In genomic region chr19:58077529-58078070, GRCm38 (mm10) we compare ENCODE assay signal across 25 mouse cellular contexts.
DNase-seq lines count a peak whose midpoint lies in the region; ATAC-seq and TF ChIP-seq lines count a peak whose summit lies in the region.
"Had no signal": no experiment of that assay in that cellular context is flagged by ENCODE, and none has a peak within 500 bp of the region (broad histone marks: within the 10 kb centered on the region; RNA-seq: fewer than 3 reads in every experiment).

No protein-coding gene starts in this region.

- peak overlapping the region; percentile 64 for H3K27ac ChIP-seq in hindbrain, embryonic 14.5 days
- H3K27ac ChIP-seq in hindbrain, embryonic 11.5 days (ENCODE audit: low read depth, low read length): no peak overlapping the region
- H3K27ac ChIP-seq in forebrain, embryonic 14.5 days (ENCODE audit: low read depth, low read length): no peak overlapping the region
- H3K27ac ChIP-seq in forebrain, postnatal 0 days (ENCODE audit: low read depth, low read length): no peak overlapping the region
- H3K27ac ChIP-seq in neural tube, embryonic 14.5 days (ENCODE audit: low read depth, low read length): no peak overlapping the region
- H3K27ac ChIP-seq: heart, adult 2 months; heart, embryonic 13.5 days; limb, embryonic 15.5 days; liver, embryonic 14.5 days; stomach, postnatal 0 days had no signal

- H3K36me3 ChIP-seq in hindbrain, embryonic 14.5 days (replicated peaks; ENCODE audit: control insufficient read depth, insufficient read depth): no peaks in the 10 kb centered on the region
- no peaks in the 10 kb centered on the region for H3K36me3 ChIP-seq in hindbrain, embryonic 11.5 days (ENCODE audit: control insufficient read depth, insufficient read depth, low read length)
- no peaks in the 10 kb centered on the region for H3K36me3 ChIP-seq in forebrain, embryonic 14.5 days (ENCODE audit: control insufficient read depth, insufficient read depth, low read length)
- H3K36me3 ChIP-seq in forebrain, postnatal 0 days (ENCODE audit: insufficient read depth): no peaks in the 10 kb centered on the region
- no peaks in the 10 kb centered on the region for H3K36me3 ChIP-seq in neural tube, embryonic 14.5 days (ENCODE audit: control insufficient read depth, insufficient read depth, low read length)
- H3K36me3 ChIP-seq: G1E; heart, embryonic 13.5 days; limb, embryonic 15.5 days had no signal

- H3K4me1 ChIP-seq in hindbrain, embryonic 14.5 days (replicated peaks; ENCODE audit: control insufficient read depth, insufficient read depth, low read length): peaks cover 17% of the 10 kb centered on the region; the same call in 1 of the 2 replicates
- H3K4me1 ChIP-seq in hindbrain, embryonic 11.5 days (replicated peaks; ENCODE audit: control insufficient read depth, insufficient read depth, low read length): no peaks in the 10 kb centered on the region
- peaks cover 10% of the 10 kb centered on the region; the same call in 1 of the 2 replicates for H3K4me1 ChIP-seq in forebrain, embryonic 14.5 days (ENCODE audit: control insufficient read depth, insufficient read depth, low read length)
- H3K4me1 ChIP-seq in forebrain, postnatal 0 days (ENCODE audit: insufficient read depth): no peaks in the 10 kb centered on the region
- peaks cover 10% of the 10 kb centered on the region; the same call in 1 of the 2 replicates for H3K4me1 ChIP-seq in neural tube, embryonic 14.5 days (ENCODE audit: control insufficient read depth, insufficient read depth, low read length)
- H3K4me1 ChIP-seq: limb, embryonic 15.5 days had no signal

- peak overlapping the region; percentile 35 for H3K4me2 ChIP-seq in hindbrain, embryonic 14.5 days (replicated peaks)
- H3K4me2 ChIP-seq in hindbrain, embryonic 11.5 days (replicated peaks; ENCODE audit: low read depth, low read length): no peak overlapping the region
- peak overlapping the region; percentile 8; the same call in 1 of the 2 replicates for H3K4me2 ChIP-seq in forebrain, embryonic 14.5 days (ENCODE audit: low read length)
- peak overlapping the region; percentile 11 for H3K4me2 ChIP-seq in forebrain, postnatal 0 days (ENCODE audit: low read depth)
- H3K4me2 ChIP-seq in neural tube, embryonic 14.5 days (ENCODE audit: low read depth, low read length): peak overlapping the region; percentile 11; the same call in 1 of the 2 replicates
- H3K4me2 ChIP-seq: heart, embryonic 13.5 days; limb, embryonic 15.5 days; lung, embryonic 14.5 days had no signal

- no peak overlapping the region for H3K9ac ChIP-seq in hindbrain, embryonic 14.5 days
- no peak overlapping the region for H3K9ac ChIP-seq in hindbrain, embryonic 11.5 days (ENCODE audit: low read depth, low read length)
- H3K9ac ChIP-seq in forebrain, embryonic 14.5 days (ENCODE audit: low read length): no peak overlapping the region
- H3K9ac ChIP-seq in forebrain, postnatal 0 days: no peak overlapping the region
- H3K9ac ChIP-seq in neural tube, embryonic 14.5 days (replicated peaks; ENCODE audit: low read depth, low read length): no peak overlapping the region
- H3K9ac ChIP-seq: heart, embryonic 13.5 days; limb, embryonic 15.5 days; liver, embryonic 14.5 days; lung, embryonic 14.5 days had no signal

- 0 out of 2 replicates have a peak, but pooled peaks have one; percentile 59 for ATAC-seq in hindbrain, embryonic 14.5 days (ENCODE audit: low FRiP score)
- ATAC-seq in hindbrain, embryonic 11.5 days (ENCODE audit: low FRiP score): no peak
- ATAC-seq in forebrain, embryonic 14.5 days: peak; percentile 70
- peak; percentile 79; the same call in 1 of the 2 replicates for ATAC-seq in forebrain, postnatal 0 days
- ATAC-seq in neural tube, embryonic 14.5 days (ENCODE audit: low read depth): no peak; the same call in 1 of the 2 replicates
- ATAC-seq in inflammation-experienced regulatory T-cells, adult 6 months: no peak
- ATAC-seq: Patski had no signal

- no peak for DNase-seq in hindbrain, embryonic 14.5 days (ENCODE audit: low spot score)
- DNase-seq in hindbrain, embryonic 11.5 days (ENCODE audit: low spot score): no peak
- DNase-seq in forebrain, embryonic 14.5 days (ENCODE audit: low spot score): peak; percentile 44
- no peak for DNase-seq in forebrain, postnatal 0 days
- no peak for DNase-seq in adrenal gland, adult 18-20 months (ENCODE audit: low spot score in 2 of 2)
- DNase-seq: adrenal gland, adult 2 months; B cell, adult 2 months; cerebellum, adult 11-12 months; cerebellum, postnatal 10 days; gastrocnemius, postnatal 25 days; heart, adult 2 months; kidney, adult 9 months; kidney, postnatal 14 days; left cerebral cortex, postnatal 4 days; lung, embryonic 14.5 days; right cerebral cortex, postnatal 14 days had no signal

- no peaks in the 10 kb centered on the region for H3K9me3 ChIP-seq in hindbrain, embryonic 14.5 days (ENCODE audit: control insufficient read depth, low read length)
- no peaks in the 10 kb centered on the region for H3K9me3 ChIP-seq in hindbrain, embryonic 11.5 days (ENCODE audit: control insufficient read depth, low read length)
- no peaks in the 10 kb centered on the region for H3K9me3 ChIP-seq in forebrain, embryonic 14.5 days (replicated peaks; ENCODE audit: control insufficient read depth, low read length)
- H3K9me3 ChIP-seq in forebrain, postnatal 0 days (ENCODE audit: low read length): no peaks in the 10 kb centered on the region
- H3K9me3 ChIP-seq in neural tube, embryonic 14.5 days (ENCODE audit: control insufficient read depth, low read length): no peaks in the 10 kb centered on the region
- H3K9me3 ChIP-seq: heart, embryonic 13.5 days; limb, embryonic 15.5 days had no signal

- no peak overlapping the region for H3K4me3 ChIP-seq in hindbrain, embryonic 14.5 days (replicated peaks; ENCODE audit: low read length)
- no peak overlapping the region for H3K4me3 ChIP-seq in hindbrain, embryonic 11.5 days (ENCODE audit: low read depth, low read length)
- no peak overlapping the region for H3K4me3 ChIP-seq in forebrain, embryonic 14.5 days (ENCODE audit: low read depth, low read length)
- no peak overlapping the region; the same call in 1 of the 2 replicates for H3K4me3 ChIP-seq in forebrain, postnatal 0 days (ENCODE audit: low read depth, low read length)
- no peak overlapping the region for H3K4me3 ChIP-seq in neural tube, embryonic 14.5 days (ENCODE audit: low read depth, low read length)
- H3K4me3 ChIP-seq: heart, adult 2 months; heart, embryonic 13.5 days; limb, embryonic 15.5 days had no signal

- WGBS in hindbrain, embryonic 14.5 days: 54% methylated on average over 10 of the region's 10 CpGs
- 92% methylated on average over 10 of the region's 10 CpGs for WGBS in hindbrain, embryonic 11.5 days
- 32% methylated on average over 10 of the region's 10 CpGs for whole genome bisulfite sequencing in forebrain, embryonic 14.5 days
- WGBS in forebrain, postnatal 0 days: 33% methylated on average over 10 of the region's 10 CpGs
- 48% methylated on average over 10 of the region's 10 CpGs for WGBS in neural tube, embryonic 14.5 days

- no peak for TF ChIP-seq CTCF in forebrain, postnatal 0 days (IDR thresholded peaks at IDR 0.05; ENCODE audit: low read depth)

- H3K27me3 ChIP-seq in hindbrain, embryonic 14.5 days (ENCODE audit: control insufficient read depth, insufficient read depth, low read length): no peaks in the 10 kb centered on the region
- no peaks in the 10 kb centered on the region for H3K27me3 ChIP-seq in hindbrain, embryonic 11.5 days (ENCODE audit: control insufficient read depth, insufficient read depth, low read length)
- H3K27me3 ChIP-seq in forebrain, embryonic 14.5 days (replicated peaks; ENCODE audit: control insufficient read depth, insufficient read depth, low read length): no peaks in the 10 kb centered on the region
- H3K27me3 ChIP-seq in forebrain, postnatal 0 days (ENCODE audit: insufficient read depth, low read length): no peaks in the 10 kb centered on the region; the same call in 1 of the 2 replicates
- no peaks in the 10 kb centered on the region for H3K27me3 ChIP-seq in neural tube, embryonic 14.5 days (ENCODE audit: control insufficient read depth, insufficient read depth, low read length)
- H3K27me3 ChIP-seq: CH12.LX; heart, embryonic 13.5 days; limb, embryonic 15.5 days; Patski had no signal

Comparison
In these comparisons a context has a peak if more than half of its experiments do, and no peak if none do; other contexts are left out.
1. ATAC-seq: peak in hindbrain, embryonic 14.5 days (single experiment), forebrain, embryonic 14.5 days (single experiment) and forebrain, postnatal 0 days (single experiment); none in hindbrain, embryonic 11.5 days (single experiment), neural tube, embryonic 14.5 days (single experiment) and inflammation-experienced regulatory T-cells, adult 6 months (single experiment).